Mouse (Mus musculus): ENCODE results near the gene Olfr497. TPM values are rescaled to one million over a fixed set of nuclear protein-coding genes. Genes with fewer than 3 reads are reported as not detected.

Olfr497 gene
- polyA plus RNA-seq (2014; fragmentation: Nextera tagmentation; extraction: Ambion mirVana), result not detected in 2 replicates

GRCm38 (mm10) chr7:108420121-108420520, at the start of gene Olfr497:
TSS of gene Olfr497 (plus strand) at chr7:108420421.
- Histone ChIP-seq H3K9ac (ENCODE audit: low read depth, low read length) (no peak within 1 kb of the TSS), H3K4me1 (ENCODE audit: control insufficient read depth, insufficient read depth, low read length) (no peaks in the 10 kb centered on the region), H3K36me3 (ENCODE audit: control insufficient read depth, insufficient read depth, low read length) (no peaks in the 10 kb centered on the region), H3K4me2 (no peak within 1 kb of the TSS), H3K9me3 (replicated peaks; ENCODE audit: control insufficient read depth, low read length) (no peaks in the 10 kb centered on the region), H3K27me3 (ENCODE audit: control insufficient read depth, insufficient read depth, low read length) (no peaks in the 10 kb centered on the region), H3K27ac (ENCODE audit: low read depth, low read length) (no peak within 1 kb of the TSS), H3K4me3 (ENCODE audit: low read depth, low read length) (no peak within 1 kb of the TSS)
- WGBS (ENCODE audit: insufficient replicate concordance), result 62% methylated on average over 2 of the region's 2 CpGs
- ATAC-seq (replicated peaks; ENCODE audit: insufficient number of reproducible peaks, low FRiP score, low TSS enrichment), result no peak

GRCm38 (mm10) chr7:108392867-108393266, 27.4 kb upstream of the Olfr497 start, which contains the start of gene Olfr495:
TSS of gene Olfr495 (plus strand) at chr7:108393167.
- no peak for ATAC-seq (replicated peaks; ENCODE audit: insufficient number of reproducible peaks, low FRiP score, low TSS enrichment)
- no peak within 1 kb of the TSS for H3K27ac ChIP-seq (ENCODE audit: low read depth, low read length)
- H3K27me3 ChIP-seq (ENCODE audit: control insufficient read depth, insufficient read depth, low read length), result no peaks in the 10 kb centered on the region
- H3K4me1 ChIP-seq (ENCODE audit: control insufficient read depth, insufficient read depth, low read length), result no peaks in the 10 kb centered on the region
- no peak within 1 kb of the TSS for H3K4me2 ChIP-seq
- no peak within 1 kb of the TSS for H3K4me3 ChIP-seq (ENCODE audit: low read depth, low read length)
- 69% methylated on average over 1 of the region's 1 CpGs for WGBS (ENCODE audit: insufficient replicate concordance)
- H3K9me3 ChIP-seq (replicated peaks; ENCODE audit: control insufficient read depth, low read length), result no peaks in the 10 kb centered on the region
- no peaks in the 10 kb centered on the region for H3K36me3 ChIP-seq (ENCODE audit: control insufficient read depth, insufficient read depth, low read length)
- no peak within 1 kb of the TSS for H3K9ac ChIP-seq (ENCODE audit: low read depth, low read length)

- Histone ChIP-seq H3K9ac (ENCODE audit: low read depth, low read length) (no peak within 1 kb of the TSS), H3K27ac (ENCODE audit: low read depth, low read length) (no peak within 1 kb of the TSS), H3K4me2 (no peak within 1 kb of the TSS), H3K36me3 (ENCODE audit: control insufficient read depth, insufficient read depth, low read length) (no peaks in the 10 kb centered on the region), H3K9me3 (replicated peaks; ENCODE audit: control insufficient read depth, low read length) (no peaks in the 10 kb centered on the region), H3K4me1 (ENCODE audit: control insufficient read depth, insufficient read depth, low read length) (no peaks in the 10 kb centered on the region), H3K27me3 (ENCODE audit: control insufficient read depth, insufficient read depth, low read length) (no peaks in the 10 kb centered on the region), H3K4me3 (ENCODE audit: low read depth, low read length) (no peak within 1 kb of the TSS)
- 88% methylated on average over 1 of the region's 1 CpGs for WGBS (ENCODE audit: insufficient replicate concordance)
- no peak for ATAC-seq (replicated peaks; ENCODE audit: insufficient number of reproducible peaks, low FRiP score, low TSS enrichment)
These were observed 44.8 kb downstream of the Olfr497 start, which contains the start of gene Olfr498 for GRCm38 (mm10) chr7:108465026-108465425. TSS of gene Olfr498 (plus strand) at chr7:108465326.

Other genes with a start within 250 kb of the Olfr497 start
- not detected in 2 replicates for gene Olfr486, start 247.7 kb upstream of the Olfr497 start, polyA plus RNA-seq (2014; fragmentation: Nextera tagmentation; extraction: Ambion mirVana)
- gene Olfr487, start 205.8 kb upstream of the Olfr497 start, polyA plus RNA-seq (2014; fragmentation: Nextera tagmentation; extraction: Ambion mirVana), result not detected in 2 replicates
- not detected in 2 replicates for gene Olfr488, start 162.1 kb upstream of the Olfr497 start, polyA plus RNA-seq (2014; fragmentation: Nextera tagmentation; extraction: Ambion mirVana)
- not detected in 2 replicates for gene Olfr490, start 131.5 kb upstream of the Olfr497 start, polyA plus RNA-seq (2014; fragmentation: Nextera tagmentation; extraction: Ambion mirVana)
- gene Olfr491, start 107.0 kb upstream of the Olfr497 start, polyA plus RNA-seq (2014; fragmentation: Nextera tagmentation; extraction: Ambion mirVana), result not detected in 2 replicates
- gene Olfr492, start 96.7 kb upstream of the Olfr497 start, polyA plus RNA-seq (2014; fragmentation: Nextera tagmentation; extraction: Ambion mirVana), result not detected in 2 replicates
- not detected in 2 replicates for gene Olfr493, start 73.4 kb upstream of the Olfr497 start, polyA plus RNA-seq (2014; fragmentation: Nextera tagmentation; extraction: Ambion mirVana)
- not detected in 2 replicates for gene Olfr494, start 55.1 kb upstream of the Olfr497 start, polyA plus RNA-seq (2014; fragmentation: Nextera tagmentation; extraction: Ambion mirVana)
- gene Olfr495, start 27.3 kb upstream of the Olfr497 start, polyA plus RNA-seq (2014; fragmentation: Nextera tagmentation; extraction: Ambion mirVana), result not detected in 2 replicates
- not detected in 2 replicates for gene Olfr498, start 44.9 kb downstream of the Olfr497 start, polyA plus RNA-seq (2014; fragmentation: Nextera tagmentation; extraction: Ambion mirVana)
- not detected in 2 replicates for gene Olfr502, start 104.6 kb downstream of the Olfr497 start, polyA plus RNA-seq (2014; fragmentation: Nextera tagmentation; extraction: Ambion mirVana)
- not detected in 2 replicates for gene Olfr503, start 124.1 kb downstream of the Olfr497 start, polyA plus RNA-seq (2014; fragmentation: Nextera tagmentation; extraction: Ambion mirVana)
- not detected in 2 replicates for gene Olfr504, start 145.4 kb downstream of the Olfr497 start, polyA plus RNA-seq (2014; fragmentation: Nextera tagmentation; extraction: Ambion mirVana)
- not detected in 2 replicates for gene Olfr506, start 190.4 kb downstream of the Olfr497 start, polyA plus RNA-seq (2014; fragmentation: Nextera tagmentation; extraction: Ambion mirVana)
- not detected in 2 replicates for gene Olfr507, start 201.4 kb downstream of the Olfr497 start, polyA plus RNA-seq (2014; fragmentation: Nextera tagmentation; extraction: Ambion mirVana)
- not detected in 2 replicates for gene Olfr508, start 209.6 kb downstream of the Olfr497 start, polyA plus RNA-seq (2014; fragmentation: Nextera tagmentation; extraction: Ambion mirVana)
- not detected in 2 replicates for gene Olfr509, start 231.5 kb downstream of the Olfr497 start, polyA plus RNA-seq (2014; fragmentation: Nextera tagmentation; extraction: Ambion mirVana)
- gene Olfr510, start 246.0 kb downstream of the Olfr497 start, polyA plus RNA-seq (2014; fragmentation: Nextera tagmentation; extraction: Ambion mirVana), result not detected in 2 replicates